Mouse (Mus musculus) embryo, embryonic 10 days (tissue): ENCODE measurements around the gene Proz.
A peak's percentile ranks its signal among the peaks of the same experiment; 100 is the strongest.
"Not testable (repeated sequence)": the region's sequence is repeated elsewhere in the genome, so short reads cannot be mapped to it uniquely, and the experiment has no call there.

Experiments used
- DNase-seq: peaks from one replicate; pipeline ENCODE4 v3.0.0-alpha.2; 2015; ENCODE audit warnings: low spot score

Gene Proz

GRCm38 (mm10) chr8:13060441-13061150, at the start of gene Proz:
Proz (plus strand) TSS chr8:13060914.
- no peak for DNase-seq

- no peak for DNase-seq
These were observed 41.2 kb upstream of the Proz start for GRCm38 (mm10) chr8:13019560-13019959.

DNA sequence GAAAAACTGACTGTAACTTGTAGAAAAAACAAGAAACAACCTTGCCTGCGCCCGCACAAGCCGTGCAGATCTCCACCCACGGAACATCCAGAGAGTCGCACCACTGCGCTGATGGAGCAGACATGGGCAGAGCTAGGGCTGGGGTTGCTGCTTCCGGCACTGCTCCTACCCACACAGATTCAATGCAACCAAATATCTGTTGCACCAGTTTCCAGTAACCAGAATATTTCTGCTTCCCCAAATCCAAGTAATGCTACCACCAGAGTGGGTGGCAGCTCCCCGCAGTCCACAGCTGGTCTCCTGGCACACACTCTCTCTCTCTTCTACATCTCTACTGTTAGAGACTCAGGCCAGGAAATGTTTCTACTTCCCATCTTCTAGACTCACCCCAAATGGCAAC, 38.9 kb upstream of the Proz start:
- no peak for DNase-seq

- DNase-seq, result peak; percentile 43
These were observed 35.1 kb upstream of the Proz start, which contains the start of gene F7 for GRCm38 (mm10) chr8:13025487-13026224. F7 (plus strand) TSS chr8:13026034.

DNA sequence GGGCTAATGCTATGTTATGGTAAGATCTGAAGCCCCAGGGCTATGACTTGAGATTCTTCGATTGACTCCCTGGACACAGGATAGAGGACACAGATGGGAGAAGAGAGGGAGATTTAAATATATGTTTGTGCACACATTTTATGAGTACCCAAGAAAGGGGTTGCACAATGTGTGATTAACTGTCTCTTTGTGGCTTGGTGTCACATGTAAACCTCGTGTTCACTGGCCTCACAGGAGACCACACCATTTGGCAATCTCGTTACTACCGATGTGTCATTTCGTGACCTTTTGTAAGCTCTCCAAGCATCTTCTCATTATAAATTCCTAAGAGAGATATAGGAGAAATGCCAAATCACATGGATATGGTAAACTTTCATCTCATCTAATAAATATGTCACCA, 33.1 kb upstream of the Proz start:
- DNase-seq, result no peak

DNA sequence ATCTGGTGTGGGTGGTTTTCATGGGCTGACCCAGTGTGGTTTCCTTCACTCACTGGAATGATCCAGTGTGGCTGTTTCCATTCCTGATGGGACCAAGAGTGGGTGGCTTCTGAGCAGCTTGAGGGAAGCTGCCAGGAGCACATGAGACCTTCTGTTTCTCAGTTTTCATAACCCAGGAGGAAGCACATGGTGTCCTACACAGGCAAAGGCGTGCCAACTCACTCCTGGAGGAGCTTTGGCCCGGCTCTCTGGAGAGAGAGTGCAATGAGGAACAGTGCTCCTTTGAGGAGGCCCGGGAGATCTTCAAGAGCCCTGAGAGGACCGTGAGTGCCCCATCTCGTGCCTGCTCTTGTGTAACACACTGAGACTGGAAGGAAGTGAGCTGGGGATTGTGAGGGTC, 32.2 kb upstream of the Proz start:
- no peak for DNase-seq

DNA sequence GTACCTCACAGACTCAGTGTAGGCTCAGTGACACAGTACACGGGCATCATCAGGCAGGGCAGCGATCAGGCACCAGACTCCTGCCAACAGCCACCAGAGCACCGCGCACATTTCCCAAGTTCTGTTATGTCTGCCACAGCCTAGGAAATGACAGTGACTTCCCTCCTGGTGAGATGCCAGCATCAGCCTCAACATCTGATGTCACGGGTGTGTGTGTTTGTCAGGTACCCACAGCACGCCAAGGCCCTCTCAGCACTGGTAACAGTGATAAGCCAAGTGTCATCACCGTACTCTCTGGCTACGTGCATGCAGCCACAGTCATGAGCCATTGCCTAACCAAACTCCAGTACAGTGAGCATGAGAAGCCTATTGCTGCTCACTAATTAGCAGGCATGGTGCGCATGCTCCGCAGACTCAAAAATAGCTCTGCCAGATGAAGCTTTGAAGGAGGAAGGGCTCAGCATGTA, 24.3 kb upstream of the Proz start:
- DNase-seq, result no peak

- no peak for DNase-seq
These were observed 23.7 kb upstream of the Proz start, which contains the start of gene F10 for GRCm38 (mm10) chr8:13037015-13037414. F10 (plus strand) TSS chr8:13037308.

- no peak for DNase-seq
These were observed 23.1 kb upstream of the Proz start for GRCm38 (mm10) chr8:13037569-13037968.

- DNase-seq, result no peak
These were observed 21.7 kb upstream of the Proz start for GRCm38 (mm10) chr8:13039054-13039453.

DNA sequence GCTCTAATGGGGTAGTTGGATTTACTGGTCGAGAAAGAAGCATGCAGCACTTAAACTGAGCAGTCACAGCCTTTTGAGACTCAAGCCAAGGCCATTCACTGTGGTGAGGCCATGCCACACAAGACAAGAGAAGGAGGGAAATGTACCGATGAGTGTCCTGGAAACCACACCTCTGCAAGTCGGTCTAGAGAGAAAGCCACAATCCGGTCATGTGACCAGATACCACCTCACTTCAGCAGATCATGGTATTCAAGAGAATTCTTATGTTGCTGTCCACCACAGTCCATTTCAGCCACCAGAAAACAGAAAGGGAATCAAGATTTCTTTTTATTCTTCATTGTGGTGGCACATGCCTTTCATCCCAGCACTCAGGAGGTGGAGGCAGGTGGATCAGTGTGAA, 19.3 kb upstream of the Proz start:
- no peak for DNase-seq

DNA sequence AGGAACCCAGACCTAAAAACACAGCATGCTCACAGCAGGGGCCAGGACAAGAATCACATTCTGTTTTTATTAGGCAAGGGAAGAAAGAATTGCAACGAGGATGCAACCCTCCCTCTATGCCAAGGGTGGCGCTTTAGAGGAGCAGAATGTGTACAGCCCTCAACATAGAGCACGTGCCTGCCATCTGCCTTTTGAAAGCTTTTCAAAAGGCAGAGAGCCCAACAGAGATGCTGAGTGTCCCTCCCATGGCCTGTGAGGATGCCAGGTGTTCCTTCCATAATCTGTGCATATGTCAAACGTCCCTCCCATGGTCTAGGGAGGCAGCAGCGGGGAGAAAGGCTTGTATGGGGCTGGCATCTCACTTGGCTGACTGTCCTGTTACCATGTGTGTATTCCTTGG, 13.1 kb upstream of the Proz start:
- no peak for DNase-seq

- DNase-seq, result no peak
These were observed 10.2 kb upstream of the Proz start for GRCm38 (mm10) chr8:13050550-13050949.

- no peak for DNase-seq
These were observed 3.4 kb upstream of the Proz start for GRCm38 (mm10) chr8:13057351-13057750.

DNA sequence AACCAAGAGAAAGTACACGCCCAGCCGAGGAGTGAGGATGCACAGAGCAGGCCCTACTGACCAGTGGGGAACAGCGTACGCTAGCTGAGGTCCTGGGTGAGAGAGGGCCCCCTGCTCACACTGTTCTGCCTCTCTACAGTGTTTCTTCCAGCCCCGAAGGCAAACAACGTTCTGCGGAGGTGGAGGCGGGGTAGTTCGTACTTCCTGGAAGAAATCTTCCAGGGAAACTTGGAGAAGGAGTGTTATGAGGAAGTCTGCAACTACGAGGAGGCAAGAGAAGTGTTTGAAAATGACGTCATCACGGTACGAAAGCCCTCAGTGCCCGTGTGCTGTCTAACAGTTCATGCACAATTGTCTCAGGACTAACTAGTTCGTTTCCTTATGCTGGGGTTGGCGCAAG, 2.4 kb downstream of the Proz start:
- no peak for DNase-seq

DNA sequence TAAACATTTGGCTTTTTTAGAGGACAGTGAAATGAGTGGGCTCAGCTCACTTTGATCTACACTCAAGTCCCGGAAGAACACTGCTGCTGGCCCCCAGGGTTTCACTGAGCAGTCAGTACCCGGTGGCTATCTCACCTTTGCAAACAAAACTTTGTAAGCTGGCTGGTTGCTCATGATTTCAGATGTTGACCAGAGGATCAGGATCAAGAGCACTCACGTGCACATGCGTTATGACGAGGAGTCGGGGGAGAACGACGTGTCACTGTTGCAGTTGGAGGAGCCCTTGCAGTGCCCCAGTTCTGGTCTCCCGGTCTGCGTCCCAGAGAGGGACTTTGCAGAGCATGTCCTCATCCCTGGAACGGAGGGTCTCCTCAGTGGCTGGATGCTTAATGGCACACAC, 12.5 kb downstream of the Proz start:
- DNase-seq, result no peak

DNA sequence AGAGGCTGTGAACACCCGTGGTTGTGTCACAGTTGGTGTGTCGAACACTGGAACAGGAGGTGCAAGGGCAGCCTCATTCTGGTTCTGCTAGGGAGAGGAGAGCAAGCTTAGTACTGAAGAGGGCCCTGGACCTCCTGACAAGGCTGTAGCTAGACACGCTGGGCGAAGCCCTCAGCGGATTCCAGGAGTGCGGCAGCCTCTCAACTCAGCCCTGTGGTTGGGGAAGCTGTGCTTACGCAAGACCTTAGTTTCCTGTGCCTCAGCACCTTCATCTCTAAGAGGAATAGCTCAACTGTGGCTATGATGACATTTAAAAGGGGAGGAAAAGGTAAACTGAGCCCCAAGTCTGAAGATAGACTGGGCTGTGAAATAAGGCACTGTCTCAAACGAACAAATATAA, 14.3 kb downstream of the Proz start:
- DNase-seq, result no peak

- DNase-seq, result not testable (repeated sequence)
These were observed 14.9 kb downstream of the Proz start for GRCm38 (mm10) chr8:13075579-13075978.

- no peak for DNase-seq
These were observed 16.8 kb downstream of the Proz start for GRCm38 (mm10) chr8:13077542-13077941.

- DNase-seq, result peak; percentile 95
These were observed 44.0 kb downstream of the Proz start for GRCm38 (mm10) chr8:13104691-13105086.

GRCm38 (mm10) chr8:13105087-13105881, 44.6 kb downstream of the Proz start, which contains the start of the genes Pcid2 and Cul4a:
Pcid2 (minus strand) TSS chr8:13105459.
Cul4a (plus strand) TSS chr8:13105621.
- peak; percentile 98 for DNase-seq

- DNase-seq, result peak; percentile 55
These were observed 45.3 kb downstream of the Proz start for GRCm38 (mm10) chr8:13105908-13106551.
